Mouse (Mus musculus) ES-Bruce4 (cell line): ENCODE data around the gene Mgme1.

Experiments
- CTCF ChIP-seq: IDR thresholded peaks from one replicate; pipeline ENCODE4 v1.8.1; 2011; ENCODE audit warnings: low read depth, low read length
- POLR2A ChIP-seq: IDR thresholded peaks from one replicate; pipeline ENCODE4 v1.8.1; 2011; ENCODE audit warnings: low read length; ENCODE audit not compliant: insufficient read depth

DNA sequence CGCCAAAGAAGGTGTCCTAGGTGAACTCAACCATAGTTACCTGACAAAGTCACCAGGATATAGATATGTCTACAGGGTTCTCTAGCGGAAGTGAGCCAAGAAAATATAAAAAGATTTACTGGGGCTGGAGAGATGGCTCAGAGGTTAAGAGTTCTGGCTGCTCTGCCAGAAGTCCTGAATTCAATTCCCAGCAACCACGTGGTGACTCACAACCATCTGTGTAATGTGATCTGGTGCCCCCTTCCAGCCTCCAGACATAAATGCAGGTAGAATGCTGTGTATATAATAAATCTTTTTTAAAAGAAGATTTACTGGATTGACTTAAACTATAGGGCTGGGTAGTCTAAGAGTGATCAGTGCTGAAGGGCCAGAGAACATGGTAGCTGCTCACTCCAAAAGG lies 11.0 kb downstream of the Mgme1 start:
- TF ChIP-seq CTCF (no peak), POLR2A (no peak)
